Mouse (Mus musculus) heart, adult 9 months (tissue): ENCODE measurements around the gene Bcl2l11.
A peak's percentile ranks its signal among the peaks of the same experiment; 100 is the strongest.

ENCODE experiments used
- DNase-seq, 2 experiments: peaks; one replicate each; pipeline ENCODE4 v3.0.0; 2022; ENCODE audit warnings: low spot score in 2 of 2

Bcl2l11 gene

GRCm38 (mm10) chr2:128211022-128211880 is 85.4 kb downstream of the Bcl2l11 start:
- DNase-seq = peak in 1 of 2 experiments; percentile 16

GRCm38 (mm10) chr2:128211881-128212209 is 86.0 kb downstream of the Bcl2l11 start:
- DNase-seq = no peak
